Mouse (Mus musculus): ENCODE results near the gene Vmn1r138.
"Not testable (repeated sequence)": the region's sequence is repeated elsewhere in the genome, so short reads cannot be mapped to it uniquely, and the experiment has no call there.

The Vmn1r138 gene

GRCm38 (mm10) chr7:22028797-22029196, at the start of gene Vmn1r138:
TSS of gene Vmn1r138 (minus strand) at chr7:22028897.
- DNase-seq (ENCODE audit: low spot score), result not testable (repeated sequence)

- DNase-seq (ENCODE audit: low spot score), result not testable (repeated sequence)
Observed at GRCm38 (mm10) chr7:22068757-22069156, 40.1 kb upstream of the Vmn1r138 start, which contains the start of gene Vmn1r139. TSS of gene Vmn1r139 (plus strand) at chr7:22069057.

GRCm38 (mm10) chr7:22056205-22056604, 27.5 kb upstream of the Vmn1r138 start, which contains the start of gene Gm6176:
TSS of gene Gm6176 (minus strand) at chr7:22056305.
- DNase-seq (ENCODE audit: low spot score), result not testable (repeated sequence)

GRCm38 (mm10) chr7:21994287-21994686, 34.4 kb downstream of the Vmn1r138 start, which contains the start of gene Vmn1r137:
TSS of gene Vmn1r137 (plus strand) at chr7:21994587.
- DNase-seq (ENCODE audit: low spot score), result not testable (repeated sequence)

Data from MN1 (cell line).